Mouse (Mus musculus): ENCODE data around the gene Slc25a1.
"Not testable (repeated sequence)": the region's sequence is repeated elsewhere in the genome, so short reads cannot be mapped to it uniquely, and the experiment has no call there.

The Slc25a1 gene

GRCm38 (mm10) chr16:17928087-17928580, at the start of gene Slc25a1:
Gene Slc25a1 (minus strand): TSS chr16:17928219.
- peak; percentile 83 for DNase-seq

- no peak for DNase-seq
Observed at GRCm38 (mm10) chr16:17971853-17972252, 43.8 kb upstream of the Slc25a1 start.

DNA sequence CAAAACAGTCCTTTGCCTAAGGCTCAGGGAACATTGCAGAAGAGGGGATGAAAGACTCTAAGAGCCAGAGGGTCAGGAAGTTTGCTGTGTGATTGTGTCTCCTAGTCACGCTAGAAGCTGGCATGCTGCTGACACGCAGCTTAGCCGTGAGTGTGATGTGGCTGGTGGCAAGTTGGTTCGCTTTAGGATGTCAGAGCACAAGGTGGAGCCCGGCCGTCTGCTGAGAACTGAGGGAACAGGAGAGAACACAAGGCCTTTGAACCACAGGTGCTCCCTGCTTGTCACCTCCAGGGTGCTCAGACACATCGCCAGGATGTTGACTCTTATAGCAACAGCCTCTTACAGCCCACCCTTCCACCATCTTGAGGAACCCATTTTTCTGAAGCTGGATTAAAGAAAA, 34.1 kb upstream of the Slc25a1 start:
- no peak for DNase-seq

DNA sequence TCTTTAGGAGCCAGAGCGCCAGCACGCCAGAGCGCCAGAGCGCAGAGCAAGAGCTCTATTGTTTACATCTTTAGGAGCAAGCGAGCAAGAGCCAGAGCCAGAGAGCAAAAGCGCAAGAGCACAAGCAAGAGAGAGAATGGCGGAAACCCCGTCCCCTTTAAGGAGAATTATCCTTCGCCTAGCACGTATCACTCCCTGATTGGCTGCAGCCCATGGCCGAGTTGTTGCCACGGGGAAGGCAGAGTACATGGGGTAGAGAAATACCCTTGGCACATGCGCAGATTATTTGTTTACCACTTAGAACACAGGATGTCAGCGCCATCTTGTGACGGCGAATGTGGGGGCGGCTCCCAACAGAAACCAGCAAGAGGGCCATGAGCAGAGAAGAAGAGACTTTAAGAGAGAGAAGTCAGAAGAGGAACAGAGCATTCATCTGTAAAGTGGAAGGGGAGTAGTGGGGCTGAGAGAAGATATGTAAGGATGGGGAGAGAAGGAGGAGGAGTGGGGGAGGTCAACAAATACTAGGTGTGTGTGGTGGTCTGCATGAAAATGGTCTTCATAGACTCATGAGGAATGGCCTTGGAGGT, 28.1 kb upstream of the Slc25a1 start:
- not testable (repeated sequence) for DNase-seq

- no peak for DNase-seq
Observed at GRCm38 (mm10) chr16:17951618-17952017, 23.6 kb upstream of the Slc25a1 start.

GRCm38 (mm10) chr16:17950068-17950467, 22.0 kb upstream of the Slc25a1 start:
- no peak for DNase-seq

GRCm38 (mm10) chr16:17949421-17949877, 21.4 kb upstream of the Slc25a1 start:
- DNase-seq: no peak

GRCm38 (mm10) chr16:17945081-17945831, 17.2 kb upstream of the Slc25a1 start:
- DNase-seq: peak; percentile 42

DNA sequence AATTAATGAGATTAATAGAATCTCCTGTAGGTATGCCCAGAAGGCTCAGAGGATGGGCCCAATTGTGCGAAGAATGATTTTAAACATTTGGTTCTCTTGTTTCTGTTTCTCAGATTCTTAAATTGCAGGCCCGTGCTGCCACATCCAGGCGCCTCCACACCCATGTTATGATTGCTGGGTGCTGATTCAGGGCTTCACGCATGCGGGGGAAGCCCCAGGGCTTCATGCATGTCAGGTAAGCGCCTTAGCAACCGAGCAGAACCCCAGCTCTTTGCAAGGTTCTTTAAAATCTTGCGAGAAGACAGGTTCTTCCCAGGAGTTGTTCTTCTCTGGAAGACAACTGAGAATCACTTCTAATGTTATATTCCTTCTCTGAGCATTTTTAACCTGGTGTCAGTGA, 15.4 kb upstream of the Slc25a1 start:
- no peak for DNase-seq

GRCm38 (mm10) chr16:17939255-17939751, 11.3 kb upstream of the Slc25a1 start:
- DNase-seq: no peak

DNA sequence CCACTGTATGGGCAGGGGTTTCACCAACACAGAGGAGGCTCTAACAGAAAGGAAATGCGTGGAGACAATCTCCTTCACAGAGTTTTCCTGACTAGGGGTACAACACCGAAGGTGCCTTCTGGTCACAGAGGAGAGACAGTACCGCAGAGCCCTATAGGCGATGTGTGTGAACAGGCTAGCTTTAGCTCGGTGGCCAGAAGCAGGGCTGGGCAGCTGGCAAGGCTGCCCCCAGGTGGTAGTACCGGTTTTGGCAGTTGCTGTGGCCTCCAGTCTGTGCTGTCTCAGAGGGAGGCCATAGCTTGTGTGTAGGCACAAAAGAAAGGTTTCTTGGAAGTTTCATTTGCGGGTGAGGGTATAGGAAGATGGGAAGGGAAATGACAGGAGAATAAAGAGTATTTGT, 10.8 kb upstream of the Slc25a1 start:
- DNase-seq: peak; percentile 80

DNA sequence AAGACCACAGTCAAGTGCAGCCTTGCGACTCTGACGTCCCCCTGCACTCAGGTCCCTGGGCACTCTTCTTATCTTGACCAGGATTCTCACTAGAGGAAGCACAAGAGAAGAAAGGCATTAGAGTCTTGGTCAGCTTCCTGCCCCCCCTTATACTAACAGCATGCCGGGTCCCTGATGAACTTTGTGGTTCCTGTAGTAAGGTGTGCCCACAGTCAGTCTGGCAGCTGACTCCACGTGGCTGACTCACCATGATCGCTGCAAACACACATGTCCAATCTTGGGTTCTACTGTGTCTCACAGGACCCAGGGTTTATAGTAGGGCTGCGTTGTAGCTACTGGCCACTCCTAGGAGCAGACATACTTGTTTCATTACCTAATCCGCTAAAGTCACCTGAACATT, 10.2 kb upstream of the Slc25a1 start:
- DNase-seq: no peak

DNA sequence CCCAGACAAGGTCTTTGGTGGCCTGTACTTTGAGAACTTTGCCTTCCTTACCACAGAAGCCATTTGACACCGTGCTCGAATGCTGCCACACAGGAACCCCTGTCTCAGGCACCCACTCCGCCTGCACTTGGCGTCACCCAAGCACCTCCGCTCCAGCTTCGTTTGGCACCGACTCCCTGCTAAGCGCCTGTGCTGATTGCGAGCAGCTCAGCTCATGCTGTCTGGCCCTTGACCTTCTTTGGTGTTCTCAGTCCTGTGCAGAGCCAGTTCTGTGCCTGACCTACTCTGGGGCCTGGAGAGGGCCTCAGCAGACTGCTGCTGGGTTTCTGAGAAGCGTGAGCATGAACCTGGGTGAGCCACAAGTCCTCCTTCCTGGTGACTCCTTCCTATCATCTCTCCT, 8.8 kb upstream of the Slc25a1 start:
- DNase-seq: no peak

- DNase-seq: no peak
Observed at GRCm38 (mm10) chr16:17934445-17934910, 6.5 kb upstream of the Slc25a1 start.

DNA sequence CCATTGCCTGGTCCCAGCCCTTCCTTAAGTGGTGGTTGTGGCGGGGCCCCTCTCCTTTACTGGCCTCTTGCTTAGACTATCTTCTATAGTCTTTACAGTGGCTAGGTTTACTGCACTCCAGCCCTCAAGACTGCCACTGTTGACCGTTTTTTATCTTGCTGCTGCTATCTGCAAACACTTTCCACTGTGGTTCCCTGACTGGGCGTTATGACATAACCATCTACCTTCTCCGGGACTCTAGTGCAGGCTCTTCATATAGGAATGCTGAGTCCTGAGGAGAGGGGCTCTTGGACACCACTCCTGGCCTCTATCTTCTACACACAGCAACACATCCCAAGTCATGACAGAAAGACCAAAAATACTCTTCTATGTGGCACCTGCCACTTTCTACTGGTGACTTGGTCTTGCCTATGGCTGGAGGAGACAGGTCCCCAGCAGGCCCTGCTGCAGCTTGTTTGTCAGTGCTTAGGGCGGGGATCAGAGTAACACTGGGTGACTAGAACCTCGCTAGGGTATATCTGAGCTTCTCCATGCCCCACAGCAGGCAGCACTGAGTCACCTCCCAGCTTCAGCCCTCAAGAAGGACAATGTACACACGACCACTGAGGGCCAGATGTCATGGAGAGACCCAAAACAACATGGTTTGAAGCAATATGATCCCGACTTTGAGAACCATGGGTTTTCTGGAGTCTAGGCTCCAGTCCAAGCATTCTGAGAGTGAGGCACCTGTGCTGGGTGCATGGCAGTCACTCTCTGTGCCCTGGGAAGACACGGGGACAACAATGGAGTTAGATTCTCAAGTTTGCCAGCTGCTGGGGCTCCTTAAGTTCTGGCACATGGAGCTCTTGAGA, 5.8 kb upstream of the Slc25a1 start:
- no peak for DNase-seq

- no peak for DNase-seq
Observed at GRCm38 (mm10) chr16:17931906-17932460, 4.0 kb upstream of the Slc25a1 start.

DNA sequence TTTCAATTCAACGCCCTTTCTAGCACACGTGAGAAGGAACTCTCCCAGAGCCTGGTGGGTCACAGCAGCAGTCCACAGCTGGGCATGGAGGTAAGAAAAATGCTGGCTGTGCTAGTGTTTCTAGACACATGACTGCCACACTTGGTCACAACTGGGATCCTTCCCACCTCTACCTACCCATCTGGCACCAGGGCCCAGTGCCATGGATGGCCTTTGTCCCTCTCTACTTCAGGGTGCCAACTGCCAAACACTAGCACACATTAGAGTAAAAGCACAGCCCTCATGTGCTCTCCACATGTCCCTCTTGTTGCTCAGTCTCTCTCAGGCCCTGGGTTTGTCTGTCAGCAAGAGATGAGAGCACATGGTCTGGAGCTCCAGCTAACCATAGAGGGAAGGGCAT, 1.6 kb upstream of the Slc25a1 start:
- no peak for DNase-seq

DNA sequence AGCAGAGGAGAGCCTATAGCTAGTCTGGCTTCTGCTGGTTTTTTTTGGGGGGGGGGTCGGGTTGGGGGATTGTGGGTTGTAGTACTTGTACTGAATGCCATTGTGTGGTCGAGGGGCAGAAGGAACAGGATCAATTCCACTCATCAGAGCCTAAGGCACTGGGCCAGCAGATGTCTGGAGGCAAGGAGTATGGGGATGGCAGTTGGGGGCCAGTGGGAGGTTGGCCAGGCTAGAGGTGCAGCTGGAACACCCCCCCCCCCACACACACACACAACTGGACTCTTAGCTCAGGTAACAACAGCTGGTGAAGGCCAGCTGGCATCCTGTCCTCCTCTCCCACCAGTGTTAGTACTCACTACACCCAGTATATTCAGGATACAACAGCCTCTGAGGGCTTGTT, 1.2 kb upstream of the Slc25a1 start:
- no peak for DNase-seq

- DNase-seq: peak; percentile 89
Observed at GRCm38 (mm10) chr16:17928627-17929104, 647 bp upstream of the Slc25a1 start.

DNA sequence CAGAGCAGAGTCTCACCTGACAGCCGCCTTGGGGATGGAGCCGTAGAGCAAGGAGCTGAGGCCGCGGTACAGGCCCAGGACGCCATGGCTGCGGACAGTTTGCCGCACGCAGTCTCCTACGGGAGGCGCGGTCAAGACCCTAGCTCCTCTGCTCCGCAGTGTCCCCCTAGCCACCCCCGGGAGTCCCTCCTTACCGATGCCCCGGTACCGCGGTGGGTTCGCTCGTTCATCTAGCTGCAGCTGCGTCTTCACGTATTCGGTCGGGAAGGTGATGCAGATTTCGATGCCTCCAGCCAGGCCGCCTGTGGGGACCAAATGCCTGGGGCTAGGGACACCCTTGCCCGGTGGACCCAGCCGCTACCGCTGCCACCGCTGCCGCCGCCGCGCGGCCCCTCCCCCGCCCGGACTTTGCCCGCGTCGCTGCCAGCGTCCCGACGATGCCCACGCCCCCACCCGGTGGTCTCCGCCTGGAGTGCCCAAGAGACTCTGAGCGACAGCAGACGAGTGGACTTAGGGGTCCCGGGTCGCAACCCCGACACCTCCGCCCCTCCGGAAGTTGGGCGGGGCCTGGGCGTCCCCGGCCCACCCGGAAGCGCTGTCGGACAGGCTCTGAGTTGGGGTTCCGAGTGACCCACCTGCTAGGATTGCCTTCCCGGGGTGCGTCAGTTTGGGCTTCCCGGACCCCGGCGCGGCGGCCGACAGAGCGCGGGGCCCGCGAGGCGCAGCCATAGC, 502 bp downstream of the Slc25a1 start:
- no peak for DNase-seq

DNA sequence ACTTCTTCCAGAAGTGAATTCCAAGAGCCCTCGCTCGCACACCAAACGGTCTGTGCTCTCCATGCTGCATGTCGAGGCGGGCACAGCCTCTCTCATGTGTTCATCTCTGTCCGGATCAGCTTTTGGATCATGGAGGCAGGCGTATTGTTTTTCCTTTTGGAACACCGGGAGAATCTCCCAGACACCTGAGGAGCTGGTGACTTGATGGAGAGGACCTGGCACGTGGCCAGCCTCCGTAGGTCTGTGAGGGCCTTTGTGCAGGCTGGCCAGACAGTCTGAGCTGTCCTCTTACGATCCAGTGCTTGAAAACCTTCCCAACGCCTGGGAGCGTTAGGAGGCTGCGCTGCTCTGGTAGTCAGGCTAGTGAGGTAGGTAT, 5.9 kb downstream of the Slc25a1 start:
- no peak for DNase-seq
